Mouse (Mus musculus) G1E (cell line): ENCODE results near the gene Arl10. TPM values are rescaled to one million over a fixed set of nuclear protein-coding genes. Genes with fewer than 3 reads are reported as not detected.

Source experiments
- ATAC-seq: 2 replicates; pipeline ENCODE4 v1.8.0; 2016; ENCODE audit warnings: mild to moderate bottlenecking; ENCODE audit not compliant: insufficient number of reproducible peaks, poor library complexity, low FRiP score, severe bottlenecking; ENCODE audit errors: extremely low read depth
- DNase-seq: peaks from one replicate; pipeline ENCODE4 v3.0.0; 2012; ENCODE audit warnings: low spot score
- H3K27me3 ChIP-seq: 2 replicates; pipeline ENCODE4 v1.6.1; 2012; ENCODE audit warnings: mild to moderate bottlenecking, low read length, inconsistent platforms; ENCODE audit not compliant: insufficient read depth
- H3K36me3 ChIP-seq: replicated peaks from 2 replicates; pipeline ENCODE3; 2012; ENCODE audit warnings: mild to moderate bottlenecking, inconsistent platforms
- H3K4me1 ChIP-seq: 2 replicates; pipeline ENCODE4 v1.6.1; 2012; ENCODE audit warnings: low read depth, low read length, inconsistent platforms, mixed read lengths; ENCODE audit not compliant: insufficient read depth
- H3K4me3 ChIP-seq: 2 replicates; pipeline ENCODE4 v1.5.1; 2012; ENCODE audit warnings: low read depth, mild to moderate bottlenecking, inconsistent platforms, low read length, moderate library complexity, mixed read lengths
- H3K9me3 ChIP-seq: replicated peaks from 2 replicates; pipeline ENCODE4 v1.6.1; 2012; ENCODE audit warnings: inconsistent platforms
- CTCF ChIP-seq: IDR thresholded peaks from 2 replicates; pipeline ENCODE4 v1.5.1; 2012; ENCODE audit warnings: low read depth, low read length, inconsistent platforms, mixed read lengths
- GATA1 ChIP-seq: IDR thresholded peaks from 2 replicates; pipeline ENCODE4 v1.6.1; 2012; ENCODE audit warnings: borderline replicate concordance, low read length, inconsistent platforms, mixed read lengths
- GATA2 ChIP-seq: IDR thresholded peaks from 2 replicates; pipeline ENCODE4 v1.6.1; 2012; ENCODE audit warnings: low read depth, low read length, inconsistent platforms, borderline replicate concordance
- POLR2AphosphoS5 ChIP-seq: IDR thresholded peaks from 2 replicates; pipeline ENCODE4 v1.6.1; 2012; ENCODE audit warnings: low read depth, low read length, inconsistent platforms; ENCODE audit not compliant: insufficient replicate concordance
- TAL1 ChIP-seq: conservative IDR thresholded peaks from 2 replicates; pipeline ENCODE4 v1.6.1; 2012; ENCODE audit warnings: low read depth, low read length, inconsistent platforms, mixed read lengths
- polyA plus RNA-seq: library from polyadenylated mRNA; stranded (reverse); fragments of >175 nt; gene quantifications from 2 replicates; pipeline ENCODE4 v1.2.3, GENCODE M21; 2012
- total RNA-seq, 2 experiments: library from RNA; stranded (forward) in 1 of 2; stranded (reverse) in 1 of 2; fragments of 200-1000 nt in 1 of 2; fragments of >200 nt in 1 of 2; fragmentation: Nextera tagmentation in 1 of 2; gene quantifications; 2 replicates each; pipeline ENCODE4 v1.2.3; 2014 to 2017

Gene Arl10
- 20.8 and 21.4 TPM in 2 replicates for total RNA-seq (2014; fragmentation: Nextera tagmentation)
- total RNA-seq (2017), result 13.9 and 14.3 TPM in 2 replicates
- polyA plus RNA-seq, result 11.8 and 13.8 TPM in 2 replicates

- Histone ChIP-seq H3K9me3 (no peaks in the 10 kb centered on the region), H3K27me3 (peaks cover 8% of the 10 kb centered on the region), H3K36me3 (peaks cover 43% of the 10 kb centered on the region), H3K4me1 (peaks cover 46% of the 10 kb centered on the region), H3K4me3 (peak within 1 kb of the TSS; percentile 89)
- no peak for TF ChIP-seq TAL1
- TF ChIP-seq CTCF, result no peak
- no peak for TF ChIP-seq GATA2
- no peak for TF ChIP-seq GATA1
- TF ChIP-seq POLR2AphosphoS5, result no peak
- peak; percentile 71 for ATAC-seq
- peak; percentile 61 for DNase-seq
Observed at GRCm38 (mm10) chr13:54574854-54575481, at the start of gene Arl10. Gene Arl10, plus strand, starts transcription at chr13:54575015.

GRCm38 (mm10) chr13:54527140-54527539 lies 47.7 kb upstream of the Arl10 start:
- Histone ChIP-seq H3K9me3 (no peaks in the 10 kb centered on the region), H3K4me1 (no peaks in the 10 kb centered on the region; the same call in 1 of the 2 replicates), H3K36me3 (peaks cover 62% of the 10 kb centered on the region), H3K4me3 (no peak overlapping the region), H3K27me3 (no peaks in the 10 kb centered on the region)
- no peak for ATAC-seq
- no peak for DNase-seq
- no peak for TF ChIP-seq CTCF
- TF ChIP-seq GATA1, result no peak
- no peak for TF ChIP-seq TAL1
- TF ChIP-seq GATA2, result no peak
- no peak for TF ChIP-seq POLR2AphosphoS5

GRCm38 (mm10) chr13:54532134-54532533 lies 42.7 kb upstream of the Arl10 start:
- Histone ChIP-seq H3K4me1 (no peaks in the 10 kb centered on the region; the same call in 1 of the 2 replicates), H3K4me3 (no peak overlapping the region), H3K36me3 (peaks cover 59% of the 10 kb centered on the region), H3K27me3 (no peaks in the 10 kb centered on the region), H3K9me3 (no peaks in the 10 kb centered on the region)
- DNase-seq, result no peak
- ATAC-seq, result no peak
- TF ChIP-seq POLR2AphosphoS5, result no peak

- ATAC-seq (no peak), DNase-seq (no peak)
- Histone ChIP-seq H3K27me3 (no peaks in the 10 kb centered on the region), H3K36me3 (peaks cover 65% of the 10 kb centered on the region), H3K9me3 (no peaks in the 10 kb centered on the region), H3K4me1 (no peaks in the 10 kb centered on the region), H3K4me3 (no peak overlapping the region)
- TF ChIP-seq POLR2AphosphoS5 (no peak), TAL1 (no peak), GATA1 (no peak), GATA2 (no peak), CTCF (no peak)
Observed at GRCm38 (mm10) chr13:54548036-54548435, 26.8 kb upstream of the Arl10 start.

- Histone ChIP-seq H3K36me3 (peaks cover 93% of the 10 kb centered on the region), H3K27me3 (no peaks in the 10 kb centered on the region), H3K4me3 (no peak overlapping the region), H3K9me3 (no peaks in the 10 kb centered on the region), H3K4me1 (peaks cover 8% of the 10 kb centered on the region; the same call in 1 of the 2 replicates)
- no peak for TF ChIP-seq TAL1
- TF ChIP-seq GATA1, result no peak
- no peak for TF ChIP-seq CTCF
- TF ChIP-seq POLR2AphosphoS5, result no peak
- no peak for TF ChIP-seq GATA2
- ATAC-seq, result no peak
- DNase-seq, result no peak
Observed at GRCm38 (mm10) chr13:54556176-54556575, 18.6 kb upstream of the Arl10 start.

GRCm38 (mm10) chr13:54556796-54557195 lies 18.0 kb upstream of the Arl10 start:
- H3K36me3 ChIP-seq, result peaks cover 93% of the 10 kb centered on the region

GRCm38 (mm10) chr13:54557652-54558051 lies 17.2 kb upstream of the Arl10 start:
- no peak for ATAC-seq
- no peak for DNase-seq
- no peaks in the 10 kb centered on the region for H3K9me3 ChIP-seq
- no peaks in the 10 kb centered on the region for H3K27me3 ChIP-seq
- peaks cover 94% of the 10 kb centered on the region for H3K36me3 ChIP-seq
- no peak for TF ChIP-seq GATA1
- no peak for TF ChIP-seq POLR2AphosphoS5
- no peak for TF ChIP-seq GATA2
- no peak for TF ChIP-seq TAL1
- TF ChIP-seq CTCF, result no peak
- no peak overlapping the region for H3K4me3 ChIP-seq
- H3K4me1 ChIP-seq, result peaks cover 12% of the 10 kb centered on the region; the same call in 1 of the 2 replicates

More at GRCm38 (mm10) chr13:54556796-54557195, 18.0 kb upstream of the Arl10 start:
- DNase-seq (no peak), ATAC-seq (no peak)
- Histone ChIP-seq H3K9me3 (no peaks in the 10 kb centered on the region), H3K4me3 (no peak overlapping the region), H3K4me1 (peaks cover 8% of the 10 kb centered on the region; the same call in 1 of the 2 replicates), H3K27me3 (no peaks in the 10 kb centered on the region)
- TF ChIP-seq GATA2 (no peak), POLR2AphosphoS5 (no peak), CTCF (no peak), TAL1 (no peak), GATA1 (no peak)
